Mouse (Mus musculus): ENCODE measurements around the gene Spem1.

Spem1 gene

GRCm38 (mm10) chr11:69836703-69837576 is 15.0 kb upstream of the Spem1 start:
- DNase-seq (ENCODE audit: low spot score in 2 of 2), result no peak

GRCm38 (mm10) chr11:69835966-69836335 is 14.0 kb upstream of the Spem1 start:
- no peak for DNase-seq (ENCODE audit: low spot score in 2 of 2)

- DNase-seq (ENCODE audit: low spot score in 2 of 2), result no peak
Measured at GRCm38 (mm10) chr11:69835326-69835965, 13.5 kb upstream of the Spem1 start.

GRCm38 (mm10) chr11:69834001-69834549 is 12.1 kb upstream of the Spem1 start:
- peak; percentile 42 to 54 for DNase-seq (ENCODE audit: low spot score in 2 of 2)

GRCm38 (mm10) chr11:69833554-69833953 is 11.6 kb upstream of the Spem1 start:
- no peak for DNase-seq (ENCODE audit: low spot score in 2 of 2)

GRCm38 (mm10) chr11:69828832-69829231 is 6.9 kb upstream of the Spem1 start:
- DNase-seq (ENCODE audit: low spot score in 2 of 2), result no peak

GRCm38 (mm10) chr11:69823456-69823855 is 1.5 kb upstream of the Spem1 start:
- DNase-seq (ENCODE audit: low spot score in 2 of 2), result no peak

- no peak for DNase-seq (ENCODE audit: low spot score in 2 of 2)
Measured at GRCm38 (mm10) chr11:69818871-69819270, 3.1 kb downstream of the Spem1 start.

- no peak for DNase-seq (ENCODE audit: low spot score in 2 of 2)
Measured at GRCm38 (mm10) chr11:69818365-69818764, 3.6 kb downstream of the Spem1 start, which contains the start of gene Spem2. Spem2 (minus strand) TSS chr11:69818465.

- DNase-seq (ENCODE audit: low spot score in 2 of 2), result no peak
Measured at GRCm38 (mm10) chr11:69816520-69816919, 5.5 kb downstream of the Spem1 start.

- no peak for DNase-seq (ENCODE audit: low spot score in 2 of 2)
Measured at GRCm38 (mm10) chr11:69815155-69815554, 6.8 kb downstream of the Spem1 start, which contains the start of gene Gm39566. Gm39566 (minus strand) TSS chr11:69815298.

GRCm38 (mm10) chr11:69810280-69810679 is 11.7 kb downstream of the Spem1 start:
- DNase-seq (ENCODE audit: low spot score in 2 of 2), result no peak

GRCm38 (mm10) chr11:69807641-69808040 is 14.3 kb downstream of the Spem1 start:
- DNase-seq (ENCODE audit: low spot score in 2 of 2), result no peak

- no peak for DNase-seq (ENCODE audit: low spot score in 2 of 2)
Measured at GRCm38 (mm10) chr11:69806378-69806777, 15.6 kb downstream of the Spem1 start.

- DNase-seq (ENCODE audit: low spot score in 2 of 2), result no peak
Measured at GRCm38 (mm10) chr11:69804972-69805909, 16.7 kb downstream of the Spem1 start, which contains the start of gene Tmem102. Tmem102 (minus strand) TSS chr11:69805624.

- DNase-seq (ENCODE audit: low spot score in 2 of 2), result no peak
Measured at GRCm38 (mm10) chr11:69804652-69804940, 17.4 kb downstream of the Spem1 start.

- peak; percentile 48 to 63 for DNase-seq (ENCODE audit: low spot score in 2 of 2)
Measured at GRCm38 (mm10) chr11:69803786-69804651, 18.0 kb downstream of the Spem1 start.

- no peak for DNase-seq (ENCODE audit: low spot score in 2 of 2)
Measured at GRCm38 (mm10) chr11:69803328-69803727, 18.7 kb downstream of the Spem1 start.

- no peak for DNase-seq (ENCODE audit: low spot score in 2 of 2)
Measured at GRCm38 (mm10) chr11:69802648-69803105, 19.3 kb downstream of the Spem1 start.

- no peak for DNase-seq (ENCODE audit: low spot score in 2 of 2)
Measured at GRCm38 (mm10) chr11:69801379-69801977, 20.5 kb downstream of the Spem1 start, which contains the start of gene Fgf11. Fgf11 (minus strand) TSS chr11:69801857.
